Mouse (Mus musculus): ENCODE data around the gene Tmcc3. TPM values are rescaled to one million over a fixed set of nuclear protein-coding genes. Genes with fewer than 3 reads are reported as not detected.
A peak's percentile ranks its signal among the peaks of the same experiment; 100 is the strongest.

Tmcc3 gene
- polyA plus RNA-seq, 1 experiment from 2014 or later: 7.2 TPM

- peak; percentile 55; the same call in 1 of the 2 replicates for ATAC-seq (ENCODE audit: insufficient number of reproducible peaks, insufficient read depth, low FRiP score, low TSS enrichment)
- no peaks in the 10 kb centered on the region for H3K9me3 ChIP-seq
- H3K4me3 ChIP-seq: peak overlapping the region; percentile 23
- 25% methylated on average over 22 of the region's 22 CpGs for WGBS
- H3K4me2 ChIP-seq (replicated peaks): peak overlapping the region; percentile 47
- H3K27me3 ChIP-seq: 0 out of 2 replicates have a peak, but pooled peaks cover 4% of the 10 kb centered on the region
- no peak overlapping the region for H3K27ac ChIP-seq
- H3K36me3 ChIP-seq: no peaks in the 10 kb centered on the region
- no peak overlapping the region for H3K9ac ChIP-seq
- H3K4me1 ChIP-seq: peaks cover 7% of the 10 kb centered on the region; the same call in 1 of the 2 replicates
Measured at GRCm38 (mm10) chr10:94408356-94409146, 96.8 kb downstream of the Tmcc3 start.

- no peak for ATAC-seq (ENCODE audit: insufficient number of reproducible peaks, insufficient read depth, low FRiP score, low TSS enrichment)
- Histone ChIP-seq H3K4me3 (no peak overlapping the region), H3K27me3 (0 out of 2 replicates have a peak, but pooled peaks cover 4% of the 10 kb centered on the region), H3K36me3 (no peaks in the 10 kb centered on the region), H3K9ac (no peak overlapping the region), H3K27ac (no peak overlapping the region), H3K4me2 (replicated peaks) (no peak overlapping the region), H3K9me3 (no peaks in the 10 kb centered on the region), H3K4me1 (peaks cover 11% of the 10 kb centered on the region; the same call in 1 of the 2 replicates)
- 73% methylated on average over 6 of the region's 6 CpGs for WGBS
Measured at GRCm38 (mm10) chr10:94409661-94410060, 97.9 kb downstream of the Tmcc3 start.

- Histone ChIP-seq H3K27ac (no peak overlapping the region), H3K9me3 (no peaks in the 10 kb centered on the region), H3K4me3 (no peak overlapping the region), H3K36me3 (no peaks in the 10 kb centered on the region), H3K9ac (no peak overlapping the region), H3K4me2 (replicated peaks) (no peak overlapping the region), H3K27me3 (0 out of 2 replicates have a peak, but pooled peaks cover 4% of the 10 kb centered on the region), H3K4me1 (peaks cover 20% of the 10 kb centered on the region)
- ATAC-seq (ENCODE audit: insufficient number of reproducible peaks, insufficient read depth, low FRiP score, low TSS enrichment): no peak
- WGBS: 85% methylated on average over 9 of the region's 9 CpGs
Measured at GRCm38 (mm10) chr10:94411594-94411993, 99.8 kb downstream of the Tmcc3 start.

- Histone ChIP-seq H3K36me3 (no peaks in the 10 kb centered on the region), H3K27ac (no peak overlapping the region), H3K4me1 (peaks cover 23% of the 10 kb centered on the region), H3K4me3 (no peak overlapping the region), H3K4me2 (replicated peaks) (no peak overlapping the region), H3K9me3 (no peaks in the 10 kb centered on the region), H3K27me3 (0 out of 2 replicates have a peak, but pooled peaks cover 4% of the 10 kb centered on the region), H3K9ac (no peak overlapping the region)
- WGBS: 48% methylated on average over 8 of the region's 8 CpGs
- no peak for ATAC-seq (ENCODE audit: insufficient number of reproducible peaks, insufficient read depth, low FRiP score, low TSS enrichment)
Measured at GRCm38 (mm10) chr10:94413770-94414651, 102.3 kb downstream of the Tmcc3 start.

GRCm38 (mm10) chr10:94415950-94416844 lies 104.4 kb downstream of the Tmcc3 start:
- no peaks in the 10 kb centered on the region for H3K36me3 ChIP-seq
- no peak overlapping the region for H3K9ac ChIP-seq
- H3K4me1 ChIP-seq: peaks cover 20% of the 10 kb centered on the region
- no peak overlapping the region for H3K4me3 ChIP-seq
- H3K9me3 ChIP-seq: no peaks in the 10 kb centered on the region
- H3K27ac ChIP-seq: peak overlapping the region; percentile 37; the same call in 1 of the 2 replicates
- peak overlapping the region; percentile 18; the same call in 1 of the 2 replicates for H3K4me2 ChIP-seq (replicated peaks)
- 37% methylated on average over 22 of the region's 22 CpGs for WGBS
- H3K27me3 ChIP-seq: no peaks in the 10 kb centered on the region
- ATAC-seq (ENCODE audit: insufficient number of reproducible peaks, insufficient read depth, low FRiP score, low TSS enrichment): peak; percentile 49; the same call in 1 of the 2 replicates

- H3K36me3 ChIP-seq: no peaks in the 10 kb centered on the region
- H3K4me1 ChIP-seq: peaks cover 20% of the 10 kb centered on the region
- no peak for ATAC-seq (ENCODE audit: insufficient number of reproducible peaks, insufficient read depth, low FRiP score, low TSS enrichment)
- no peaks in the 10 kb centered on the region for H3K9me3 ChIP-seq
- H3K4me2 ChIP-seq (replicated peaks): no peak overlapping the region
- WGBS: 85% methylated on average over 4 of the region's 4 CpGs
- no peak overlapping the region for H3K27ac ChIP-seq
- H3K4me3 ChIP-seq: no peak overlapping the region
- H3K27me3 ChIP-seq: no peaks in the 10 kb centered on the region
- no peak overlapping the region for H3K9ac ChIP-seq
Measured at GRCm38 (mm10) chr10:94417643-94418042, 105.9 kb downstream of the Tmcc3 start.

- WGBS: 55% methylated on average over 12 of the region's 12 CpGs
- H3K4me1 ChIP-seq: peaks cover 5% of the 10 kb centered on the region; the same call in 1 of the 2 replicates
- no peak overlapping the region for H3K9ac ChIP-seq
- H3K36me3 ChIP-seq: no peaks in the 10 kb centered on the region
- H3K4me3 ChIP-seq: no peak overlapping the region
- peak; percentile 80; the same call in 1 of the 2 replicates for ATAC-seq (ENCODE audit: insufficient number of reproducible peaks, insufficient read depth, low FRiP score, low TSS enrichment)
- no peaks in the 10 kb centered on the region for H3K27me3 ChIP-seq
- 0 out of 2 replicates have a peak overlapping the region, but pooled peaks have one; percentile 9 for H3K4me2 ChIP-seq (replicated peaks)
- no peak overlapping the region for H3K27ac ChIP-seq
- H3K9me3 ChIP-seq: no peaks in the 10 kb centered on the region
Measured at GRCm38 (mm10) chr10:94426000-94426920, 114.5 kb downstream of the Tmcc3 start.

- no peak overlapping the region for H3K4me2 ChIP-seq (replicated peaks)
- H3K4me1 ChIP-seq: peaks cover 5% of the 10 kb centered on the region; the same call in 1 of the 2 replicates
- H3K27ac ChIP-seq: no peak overlapping the region
- H3K36me3 ChIP-seq: no peaks in the 10 kb centered on the region
- H3K9ac ChIP-seq: no peak overlapping the region
- WGBS: 91% methylated on average over 15 of the region's 15 CpGs
- no peak for ATAC-seq (ENCODE audit: insufficient number of reproducible peaks, insufficient read depth, low FRiP score, low TSS enrichment)
- no peak overlapping the region for H3K4me3 ChIP-seq
- H3K9me3 ChIP-seq: no peaks in the 10 kb centered on the region
- no peaks in the 10 kb centered on the region for H3K27me3 ChIP-seq
Measured at GRCm38 (mm10) chr10:94426921-94427270, 115.1 kb downstream of the Tmcc3 start.

GRCm38 (mm10) chr10:94428186-94428942 lies 116.6 kb downstream of the Tmcc3 start:
- 68% methylated on average over 12 of the region's 12 CpGs for WGBS
- peaks cover 5% of the 10 kb centered on the region; the same call in 1 of the 2 replicates for H3K4me1 ChIP-seq
- H3K9ac ChIP-seq: no peak overlapping the region
- H3K27ac ChIP-seq: no peak overlapping the region
- H3K27me3 ChIP-seq: no peaks in the 10 kb centered on the region
- no peaks in the 10 kb centered on the region for H3K9me3 ChIP-seq
- no peak overlapping the region for H3K4me3 ChIP-seq
- H3K4me2 ChIP-seq (replicated peaks): no peak overlapping the region
- no peak for ATAC-seq (ENCODE audit: insufficient number of reproducible peaks, insufficient read depth, low FRiP score, low TSS enrichment)
- no peaks in the 10 kb centered on the region for H3K36me3 ChIP-seq

GRCm38 (mm10) chr10:94430566-94430965 lies 118.8 kb downstream of the Tmcc3 start:
- H3K9ac ChIP-seq: no peak overlapping the region
- no peaks in the 10 kb centered on the region for H3K27me3 ChIP-seq
- H3K9me3 ChIP-seq: no peaks in the 10 kb centered on the region
- peaks cover 5% of the 10 kb centered on the region; the same call in 1 of the 2 replicates for H3K4me1 ChIP-seq
- no peak for ATAC-seq (ENCODE audit: insufficient number of reproducible peaks, insufficient read depth, low FRiP score, low TSS enrichment)
- H3K4me2 ChIP-seq (replicated peaks): no peak overlapping the region
- no peak overlapping the region for H3K27ac ChIP-seq
- H3K4me3 ChIP-seq: no peak overlapping the region
- H3K36me3 ChIP-seq: no peaks in the 10 kb centered on the region
- WGBS: 79% methylated on average over 6 of the region's 6 CpGs
